Mouse (Mus musculus) liver, postnatal 0 days (tissue): Measurements from ENCODE around the gene Cbr4.

Source experiments
- CTCF ChIP-seq: sonication (generic); IDR thresholded peaks from 2 replicates; pipeline ENCODE4 v1.5.1; 2016; ENCODE audit warnings: antibody characterized with exemption, low read depth
- EP300 ChIP-seq: IDR thresholded peaks from 2 replicates; pipeline ENCODE4 v1.6.1; 2016; ENCODE audit warnings: antibody characterized with exemption, low read depth, mild to moderate bottlenecking

DNA sequence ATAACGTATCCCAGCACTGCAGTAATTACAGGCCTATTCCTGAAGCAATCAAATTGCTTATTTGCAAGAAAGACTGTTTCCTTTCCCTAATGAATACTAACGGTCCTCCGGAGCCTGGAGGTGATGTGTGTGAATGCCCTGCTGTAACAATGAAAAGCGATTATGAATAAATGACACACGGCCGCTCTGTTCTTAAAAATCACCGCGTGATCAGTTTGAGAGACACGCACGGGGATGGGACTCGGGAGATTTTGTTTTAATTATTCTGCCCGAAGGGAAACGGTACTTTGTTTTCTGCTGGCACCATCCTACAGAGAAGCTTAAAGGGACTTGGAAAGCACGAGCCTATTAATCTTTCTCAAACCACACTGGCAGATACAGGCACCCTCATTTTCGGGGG is 41.2 kb upstream of the Cbr4 start:
- TF ChIP-seq CTCF (no peak), EP300 (no peak)
